Mouse (Mus musculus) megakaryocyte, embryonic 14.5 days (primary cell): ENCODE results near the gene Olfr433.

Experiments used
- FLI1 ChIP-seq: IDR thresholded peaks from 2 replicates; pipeline ENCODE4 v1.6.1; 2012; ENCODE audit warnings: low read length, inconsistent platforms, mixed read lengths
- GATA1 ChIP-seq: IDR thresholded peaks from 3 replicates; pipeline ENCODE4 v1.6.1; 2012; ENCODE audit warnings: mixed read lengths, low read length, inconsistent platforms, borderline replicate concordance

DNA sequence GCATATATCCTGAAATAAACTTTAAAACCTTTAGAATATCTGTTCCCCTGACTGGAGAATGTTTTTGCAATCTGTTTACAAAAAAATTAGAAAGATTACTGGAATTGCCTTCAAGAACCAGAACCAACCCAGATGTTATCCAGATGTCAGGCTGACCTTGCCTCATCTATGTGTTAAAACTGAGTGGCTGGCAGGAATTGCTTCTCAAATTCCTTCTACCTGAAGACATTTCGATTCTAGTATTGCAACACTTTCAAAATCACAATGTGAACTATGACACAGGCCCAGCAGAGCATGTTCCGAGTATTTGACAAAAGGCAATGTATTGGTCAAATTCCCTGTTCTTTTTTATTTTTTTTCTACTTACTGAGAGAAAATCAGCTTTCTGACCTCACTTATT, 3.9 kb downstream of the Olfr433 start:
- no peak for TF ChIP-seq GATA1
- TF ChIP-seq FLI1 = no peak
